Mouse (Mus musculus) right cerebral cortex, postnatal 36 days (tissue): ENCODE data around the gene Tmco1.

Source experiments
- DNase-seq, 2 experiments: peaks; one replicate each; pipeline ENCODE4 v3.0.0; 2022; ENCODE audit warnings: low spot score in 2 of 2, mixed read lengths in 1 of 2

Tmco1 gene

GRCm38 (mm10) chr1:167283441-167284257 is 24.5 kb upstream of the Tmco1 start:
- DNase-seq: peak; percentile 40 to 55

- peak; percentile 32 for DNase-seq
These were observed 23.8 kb upstream of the Tmco1 start for GRCm38 (mm10) chr1:167284258-167284836.

- DNase-seq: peak; percentile 76 to 83
These were observed 23.3 kb upstream of the Tmco1 start for GRCm38 (mm10) chr1:167284837-167285319.

GRCm38 (mm10) chr1:167285320-167285355 is 23.0 kb upstream of the Tmco1 start, which contains the start of gene Uck2:
Gene Uck2, minus strand, starts transcription at chr1:167285320.
- no peak for DNase-seq

- DNase-seq: no peak
These were observed 22.8 kb upstream of the Tmco1 start for GRCm38 (mm10) chr1:167285356-167285755.

- DNase-seq: no peak
These were observed 21.0 kb upstream of the Tmco1 start for GRCm38 (mm10) chr1:167287156-167287555.

- DNase-seq: no peak
These were observed 19.3 kb upstream of the Tmco1 start for GRCm38 (mm10) chr1:167288665-167289538.

GRCm38 (mm10) chr1:167289567-167290262 is 18.5 kb upstream of the Tmco1 start:
- DNase-seq: no peak

- no peak for DNase-seq
These were observed 17.9 kb upstream of the Tmco1 start for GRCm38 (mm10) chr1:167290263-167290592.

GRCm38 (mm10) chr1:167291610-167292009 is 16.6 kb upstream of the Tmco1 start:
- no peak for DNase-seq

GRCm38 (mm10) chr1:167292447-167292846 is 15.7 kb upstream of the Tmco1 start:
- no peak for DNase-seq

- no peak for DNase-seq
These were observed 12.3 kb upstream of the Tmco1 start for GRCm38 (mm10) chr1:167295679-167296402.

GRCm38 (mm10) chr1:167300122-167300521 is 8.1 kb upstream of the Tmco1 start:
- DNase-seq: no peak

GRCm38 (mm10) chr1:167305501-167306137 is 2.6 kb upstream of the Tmco1 start:
- no peak for DNase-seq

- no peak for DNase-seq
These were observed 1.5 kb upstream of the Tmco1 start for GRCm38 (mm10) chr1:167306451-167307240.

- DNase-seq: no peak
These were observed 504 bp upstream of the Tmco1 start for GRCm38 (mm10) chr1:167307674-167308073.

GRCm38 (mm10) chr1:167312367-167312766 is 4.2 kb downstream of the Tmco1 start:
- DNase-seq: no peak

GRCm38 (mm10) chr1:167313220-167313619 is 5.0 kb downstream of the Tmco1 start:
- no peak for DNase-seq

GRCm38 (mm10) chr1:167321691-167322090 is 13.5 kb downstream of the Tmco1 start:
- no peak for DNase-seq

GRCm38 (mm10) chr1:167328776-167329175 is 20.6 kb downstream of the Tmco1 start:
- DNase-seq: no peak
